Mouse (Mus musculus) neural tube, embryonic 10.5 days (tissue): ENCODE results near the gene Bad.

Source experiments
- DNase-seq: peaks from one replicate; pipeline ENCODE4 v3.0.0-alpha.2; 2017; ENCODE audit warnings: low spot score; ENCODE audit errors: extremely low spot score

Gene Bad

DNA sequence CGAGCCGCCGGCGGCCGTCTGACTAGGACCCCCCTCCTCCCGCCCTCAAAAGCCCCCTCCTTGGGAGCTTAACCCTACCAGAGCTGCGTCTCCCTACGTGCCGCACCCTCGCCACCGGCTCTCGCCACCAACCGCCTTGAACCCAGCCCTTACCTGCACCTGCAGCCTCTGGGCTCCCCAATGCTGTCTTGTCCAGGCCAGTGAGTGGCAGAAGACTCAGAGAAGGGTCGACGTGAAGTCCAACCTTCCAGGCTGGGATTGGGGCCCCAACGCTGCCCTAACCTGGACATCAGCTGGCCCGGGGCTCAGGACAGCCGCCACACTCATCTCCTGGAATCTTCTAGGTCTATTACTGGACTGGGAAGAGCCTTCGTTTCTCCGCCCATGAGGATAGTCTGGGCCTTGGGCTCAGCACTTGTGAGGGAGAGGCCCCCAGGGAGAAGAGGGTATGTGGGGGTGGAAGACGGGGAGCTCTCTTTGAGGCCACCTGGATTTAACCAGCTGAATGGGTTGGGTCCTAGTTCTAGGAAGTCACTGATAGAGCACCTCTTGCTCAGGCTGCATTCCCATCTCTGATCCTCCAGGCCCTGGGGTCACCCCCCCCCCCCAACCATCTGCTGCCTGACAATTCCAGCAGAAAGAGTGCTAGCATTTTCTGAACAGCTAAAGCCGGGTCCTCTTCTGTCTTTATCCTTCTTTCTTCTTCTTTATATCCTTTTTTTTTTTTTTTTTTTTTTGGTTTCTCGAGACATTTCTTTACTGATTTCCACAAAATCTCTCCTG is 7.3 kb upstream of the Bad start, which contains the start of gene Kcnk4:
Kcnk4 (minus strand) TSS at position 321 of the 783 bp plus-strand sequence.
- DNase-seq: peak; percentile 49

DNA sequence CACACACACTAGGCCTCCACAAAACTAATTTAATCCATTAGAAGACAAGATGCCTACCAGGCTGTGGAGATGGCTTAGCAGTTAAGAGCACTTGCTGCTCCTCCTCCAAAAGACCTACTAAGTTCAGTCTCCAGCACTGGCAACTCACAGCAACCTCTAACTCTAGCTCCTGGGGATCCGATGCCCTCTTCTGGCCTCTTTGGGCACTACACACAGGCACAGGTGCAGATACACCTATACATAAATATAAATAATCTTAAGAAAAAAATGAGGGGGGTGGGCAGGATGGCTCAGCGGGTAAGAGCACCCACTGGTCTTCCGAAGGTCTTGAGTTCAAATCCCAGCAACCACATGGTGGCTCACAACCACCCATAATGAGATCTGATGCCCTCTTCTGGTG is 5.4 kb upstream of the Bad start:
- no peak for DNase-seq

DNA sequence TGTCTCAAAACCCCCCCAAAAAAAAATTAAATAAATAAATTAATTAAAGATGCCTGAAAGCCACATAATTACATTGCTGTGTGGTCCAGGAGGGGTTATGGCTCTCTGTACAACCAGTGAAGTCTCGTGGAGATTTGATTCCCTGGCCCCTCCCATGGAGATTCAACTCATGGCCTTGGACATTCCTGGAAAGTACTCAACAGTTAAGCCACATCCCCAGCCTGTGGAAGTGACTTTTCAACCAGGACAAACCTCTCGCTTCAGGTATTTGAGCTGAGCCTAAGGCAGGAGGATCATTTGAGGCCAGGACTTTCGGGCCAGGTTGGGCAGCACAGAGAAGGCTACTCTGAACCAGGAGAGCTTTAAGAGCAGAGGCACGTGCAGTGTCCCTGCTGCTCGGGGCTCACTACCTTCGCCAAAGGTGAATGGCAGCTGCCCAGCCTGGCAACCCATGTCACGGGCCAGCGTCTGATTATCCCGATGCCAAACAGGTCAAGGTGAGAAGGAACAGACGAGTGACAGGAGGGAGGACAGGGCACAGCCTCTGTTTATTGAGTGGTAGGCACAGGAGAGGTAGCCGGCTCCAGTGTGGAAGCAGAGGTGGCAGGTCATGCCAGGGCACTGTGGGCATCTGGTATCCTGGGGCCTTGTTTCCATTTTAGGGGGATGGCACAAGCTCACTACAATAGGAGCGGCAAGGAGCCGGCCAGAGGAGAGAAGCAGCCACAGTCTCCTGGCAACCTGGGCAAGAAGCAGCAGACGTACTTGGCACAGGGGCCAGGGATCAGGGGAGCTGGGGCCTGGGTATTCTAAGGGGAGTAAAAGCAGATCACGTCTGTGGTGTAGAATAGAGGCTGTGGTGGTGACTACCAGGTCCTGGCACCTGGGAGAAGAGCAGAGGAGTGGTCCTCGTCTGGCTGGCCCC is 3.9 kb upstream of the Bad start:
- no peak for DNase-seq

DNA sequence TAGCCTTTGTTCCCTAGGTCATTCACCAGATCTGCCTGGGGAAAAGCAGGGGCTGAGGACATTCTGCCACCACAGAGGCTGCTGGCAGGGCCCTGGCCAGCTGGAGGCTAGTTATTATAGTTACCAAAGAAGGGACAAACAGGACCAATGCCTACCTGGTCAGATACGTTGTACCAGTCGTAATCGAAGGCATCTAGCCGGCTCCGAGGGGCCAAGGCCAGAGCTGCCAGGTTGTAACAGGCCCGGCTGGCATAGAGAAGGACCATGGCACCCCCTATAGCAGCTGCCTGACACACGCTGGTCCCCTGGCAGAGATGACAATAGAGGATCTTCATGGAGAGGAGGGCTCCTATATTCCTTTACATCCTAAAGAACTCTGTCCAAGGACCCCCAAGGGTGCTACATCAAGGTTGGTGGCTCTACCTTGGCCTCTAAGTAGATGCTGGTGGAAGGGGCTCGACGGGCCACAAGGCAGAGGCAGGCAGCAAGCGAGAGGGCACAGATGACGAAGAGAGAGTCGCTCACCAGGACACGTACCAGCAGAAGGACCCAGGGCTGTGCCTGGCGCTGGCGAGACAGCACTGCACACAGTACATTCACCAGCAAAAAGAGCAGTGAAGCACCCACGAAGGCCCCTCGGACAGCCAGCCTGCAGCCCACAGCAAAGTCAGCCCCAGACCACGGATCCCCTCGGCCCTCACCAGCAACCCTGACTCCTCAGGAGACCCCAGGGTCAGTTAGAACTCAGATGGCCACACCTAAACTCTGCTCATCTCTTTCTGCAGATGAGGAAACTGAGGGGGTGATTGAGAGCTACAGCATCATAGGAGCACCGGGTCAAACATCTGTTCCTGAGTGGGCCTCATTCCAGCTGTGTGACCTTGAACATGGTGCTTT is 2.3 kb upstream of the Bad start:
- no peak for DNase-seq

DNA sequence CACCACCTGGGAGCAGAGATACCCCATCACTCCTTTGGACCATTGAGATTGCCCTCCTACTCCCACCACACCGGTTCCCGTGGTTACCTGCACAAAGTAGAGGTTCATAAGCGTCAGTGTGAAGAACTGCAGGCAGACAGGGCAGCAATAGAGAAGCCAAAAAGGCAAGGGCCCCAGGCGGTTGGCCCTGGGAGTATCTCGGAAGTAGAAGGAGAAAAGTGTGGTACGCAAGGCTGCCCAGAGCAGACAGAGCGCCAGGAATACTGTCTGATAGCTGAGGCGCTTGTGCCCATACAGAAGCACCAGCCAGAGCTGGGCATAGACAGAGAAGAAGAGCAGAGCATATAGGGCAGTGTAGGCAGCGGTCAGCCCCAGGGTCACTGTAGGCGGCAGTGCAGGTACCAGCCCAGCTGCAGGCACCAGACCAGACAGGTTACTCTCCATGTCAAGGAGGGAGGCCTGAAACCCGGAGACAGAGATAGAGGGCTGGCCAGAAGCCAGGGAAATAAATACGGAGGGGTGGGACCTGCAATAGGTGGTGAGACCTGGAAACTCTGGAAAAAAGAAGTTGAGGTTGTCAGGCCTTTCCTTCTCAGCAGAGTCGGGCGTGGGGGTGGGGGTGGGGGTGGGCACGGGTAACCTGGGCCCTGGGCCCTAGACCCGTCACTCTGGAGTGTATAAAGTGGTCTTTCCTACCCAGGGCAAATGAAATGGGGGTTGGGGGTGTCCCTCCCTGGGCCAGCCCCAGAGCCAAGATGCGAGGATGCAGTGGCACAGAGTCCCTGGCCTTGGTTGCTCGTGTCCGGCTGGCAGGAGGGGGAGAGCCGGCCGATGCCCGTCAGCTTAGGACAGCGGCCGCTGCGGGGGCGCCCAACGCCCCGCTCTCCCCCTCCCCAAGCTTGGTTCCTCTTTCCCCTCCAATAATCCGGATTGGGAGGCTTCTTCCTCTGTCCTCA is 987 bp upstream of the Bad start:
- DNase-seq: no peak

DNA sequence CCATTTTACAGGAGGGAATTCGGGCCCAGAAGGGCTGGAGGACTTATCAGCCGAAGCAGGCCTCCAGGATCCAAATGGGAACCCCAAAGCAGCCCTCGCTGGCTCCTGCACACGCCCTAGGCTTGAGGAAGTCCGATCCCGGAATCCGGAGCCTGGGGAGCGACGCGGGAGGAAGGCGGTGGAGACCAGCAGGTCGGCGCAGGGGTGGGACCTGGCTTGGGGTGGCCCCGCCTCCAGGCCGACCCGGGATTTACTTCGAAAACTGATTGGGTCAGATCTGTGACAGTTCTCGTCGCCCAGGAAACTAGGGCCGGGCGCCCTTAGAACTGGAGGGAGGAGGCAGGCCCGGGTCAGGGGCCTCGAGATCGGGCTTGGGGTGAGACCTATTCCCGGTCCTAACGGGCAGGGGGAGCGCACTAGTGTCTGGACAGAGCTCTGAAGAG is 609 bp downstream of the Bad start, which contains the start of gene Gpr137:
Gpr137 (minus strand) TSS at position 232 of the 443 bp plus-strand sequence.
- DNase-seq: peak; percentile 90

DNA sequence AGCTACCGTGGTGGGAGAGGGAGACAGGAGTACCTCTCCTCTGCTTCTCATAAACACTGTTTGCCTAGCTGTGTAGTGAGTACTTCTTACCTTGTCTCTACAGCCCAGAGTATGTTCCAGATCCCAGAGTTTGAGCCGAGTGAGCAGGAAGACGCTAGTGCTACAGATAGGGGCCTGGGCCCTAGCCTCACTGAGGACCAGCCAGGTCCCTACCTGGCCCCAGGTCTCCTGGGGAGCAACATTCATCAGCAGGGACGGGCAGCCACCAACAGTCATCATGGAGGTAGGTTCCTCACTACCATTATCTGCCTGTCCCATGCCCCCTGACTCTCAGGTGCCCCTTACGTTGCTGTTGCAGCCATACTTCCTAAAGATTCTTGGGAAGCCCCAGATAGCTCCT is 1.1 kb downstream of the Bad start:
- DNase-seq: no peak

DNA sequence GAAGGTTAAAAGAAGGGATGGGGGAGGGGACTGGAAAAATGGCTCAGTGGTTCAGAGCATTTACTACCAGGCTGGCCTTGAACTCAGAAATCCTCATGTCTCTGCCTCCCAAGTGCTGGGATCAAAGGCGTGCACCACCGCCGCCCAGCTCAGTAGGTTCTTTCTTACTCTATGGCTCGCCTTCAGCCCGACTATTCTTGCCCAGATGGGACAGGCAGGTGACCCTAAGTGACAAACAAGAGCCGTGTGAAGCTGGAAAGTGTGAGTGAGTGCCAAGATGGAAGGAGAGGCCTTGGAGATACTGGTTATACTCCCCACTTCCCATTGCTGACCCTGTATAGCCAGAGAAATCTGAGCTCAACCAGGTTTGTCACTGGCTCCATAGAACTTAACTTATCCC is 2.0 kb downstream of the Bad start:
- no peak for DNase-seq

DNA sequence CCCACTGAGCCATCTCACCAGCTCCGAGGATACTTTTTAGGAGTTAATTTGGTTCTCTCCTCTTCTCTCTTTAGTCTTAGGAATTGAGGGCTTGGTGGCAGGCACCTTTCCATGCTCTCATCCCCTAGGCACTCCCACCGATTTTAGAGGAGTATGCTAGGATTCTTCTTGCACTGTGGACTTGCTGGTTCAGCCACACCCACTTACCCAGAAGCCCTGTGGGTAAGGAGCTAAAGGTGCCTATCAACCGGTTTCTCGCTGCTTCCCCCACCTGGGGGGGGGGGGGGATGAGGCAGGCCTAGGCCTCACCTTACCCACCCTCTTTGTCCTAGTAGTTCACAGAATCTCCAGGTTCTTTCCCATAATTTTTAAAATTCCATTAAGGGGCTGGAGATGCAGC is 6.1 kb downstream of the Bad start:
- no peak for DNase-seq

DNA sequence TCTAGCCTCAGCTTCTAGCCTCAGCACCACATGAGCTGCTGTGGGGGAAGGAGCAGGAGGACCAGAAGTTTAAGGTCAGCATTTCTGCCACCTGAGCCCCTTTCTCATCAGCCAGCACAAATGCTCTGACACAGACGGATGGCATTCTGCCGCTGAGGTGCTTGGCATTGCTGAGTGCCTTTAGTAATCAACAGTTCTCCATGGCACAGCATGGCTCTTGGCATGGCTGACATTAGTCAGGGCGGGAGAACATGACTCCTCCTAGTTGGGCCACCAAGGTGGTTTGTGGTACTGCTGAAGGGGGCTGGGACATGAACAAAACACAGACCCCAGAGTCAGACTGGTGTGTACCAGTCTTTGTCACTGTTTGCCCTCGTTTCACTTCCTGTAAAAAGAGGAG is 6.5 kb downstream of the Bad start:
- DNase-seq: no peak

DNA sequence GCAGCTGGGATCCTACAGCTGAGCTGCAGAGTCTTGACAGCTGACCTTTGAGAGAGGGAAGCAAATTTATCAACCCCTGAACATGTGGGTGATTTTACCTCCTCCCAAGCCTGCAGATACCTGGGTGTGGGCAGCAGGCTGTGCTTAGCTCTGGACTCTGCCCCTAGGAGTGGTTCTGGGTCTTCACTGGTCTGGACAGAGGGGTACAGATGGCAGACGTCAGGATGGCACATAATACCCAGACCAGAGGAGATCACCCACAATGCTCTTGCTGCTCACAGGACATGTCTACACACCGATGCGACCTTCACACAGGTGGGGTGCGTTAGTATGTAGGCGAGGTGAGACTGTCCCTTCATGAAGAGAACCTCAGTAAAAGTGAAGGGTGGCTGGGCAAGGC is 7.9 kb downstream of the Bad start:
- no peak for DNase-seq

DNA sequence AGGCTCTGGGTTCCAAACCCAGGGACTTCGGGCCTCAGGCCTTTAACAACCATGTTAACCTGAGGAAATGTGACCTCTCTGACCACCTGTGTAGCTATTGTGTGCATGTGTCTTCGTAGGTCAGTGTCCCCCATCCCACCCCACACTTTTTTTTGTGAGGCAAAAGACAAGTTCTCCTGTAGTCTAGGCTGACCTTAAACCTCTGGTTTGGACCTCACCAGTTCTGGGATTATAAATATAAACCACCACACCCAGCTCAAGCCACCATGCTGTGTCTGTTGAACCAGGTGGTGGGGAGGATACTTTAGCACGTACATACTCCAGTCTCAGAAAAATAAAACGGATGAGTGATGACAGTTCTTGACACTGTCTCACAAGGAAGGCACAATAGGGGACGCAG is 8.3 kb downstream of the Bad start:
- DNase-seq: no peak

DNA sequence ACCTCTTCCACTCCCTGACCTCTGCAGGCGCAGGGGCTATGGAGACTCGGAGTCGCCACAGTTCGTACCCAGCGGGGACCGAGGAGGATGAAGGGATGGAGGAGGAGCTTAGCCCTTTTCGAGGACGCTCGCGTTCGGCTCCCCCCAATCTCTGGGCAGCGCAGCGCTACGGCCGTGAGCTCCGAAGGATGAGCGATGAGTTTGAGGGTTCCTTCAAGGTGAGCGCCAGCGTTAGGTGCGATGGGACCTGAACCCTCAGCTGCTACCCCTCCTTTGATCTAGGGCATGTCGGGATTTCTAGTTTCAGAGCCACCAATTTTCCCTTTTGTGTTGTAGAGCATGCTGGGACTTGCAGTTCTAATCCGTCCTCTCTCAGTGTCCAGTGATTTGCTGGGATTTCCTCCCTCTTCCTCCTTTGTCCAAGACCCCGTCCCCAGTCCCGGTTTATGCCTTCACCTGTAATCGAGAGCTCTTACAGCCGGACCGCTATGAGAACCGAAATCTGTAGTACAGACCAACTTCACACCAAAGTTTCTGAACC is 9.0 kb downstream of the Bad start:
- DNase-seq: peak; percentile 75

DNA sequence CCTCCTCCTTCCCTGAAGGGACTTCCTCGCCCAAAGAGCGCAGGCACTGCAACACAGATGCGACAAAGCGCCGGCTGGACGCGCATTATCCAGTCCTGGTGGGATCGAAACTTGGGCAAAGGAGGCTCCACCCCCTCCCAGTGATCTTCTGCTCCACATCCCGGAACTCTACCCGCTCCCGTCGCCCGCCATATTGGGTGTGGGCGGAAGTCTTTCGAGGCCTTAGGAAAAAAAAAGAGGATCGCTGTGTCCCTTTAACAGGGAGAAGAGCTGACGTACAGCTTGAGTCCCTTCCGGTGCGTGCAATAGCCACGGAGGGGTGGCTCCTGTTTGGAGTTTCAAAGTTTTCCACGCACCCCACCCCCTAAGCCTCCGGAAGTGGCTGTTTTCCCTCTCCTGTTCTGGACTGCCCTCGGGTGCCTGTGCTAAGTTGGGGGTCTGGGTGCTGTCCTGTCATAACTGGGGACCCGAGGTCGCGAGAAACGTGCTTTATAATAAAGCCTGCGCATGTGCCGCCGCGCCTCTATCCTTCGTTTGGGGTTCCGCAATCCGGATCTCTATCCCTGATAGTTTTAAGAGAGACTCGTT is 9.8 kb downstream of the Bad start:
- DNase-seq: peak; percentile 91

DNA sequence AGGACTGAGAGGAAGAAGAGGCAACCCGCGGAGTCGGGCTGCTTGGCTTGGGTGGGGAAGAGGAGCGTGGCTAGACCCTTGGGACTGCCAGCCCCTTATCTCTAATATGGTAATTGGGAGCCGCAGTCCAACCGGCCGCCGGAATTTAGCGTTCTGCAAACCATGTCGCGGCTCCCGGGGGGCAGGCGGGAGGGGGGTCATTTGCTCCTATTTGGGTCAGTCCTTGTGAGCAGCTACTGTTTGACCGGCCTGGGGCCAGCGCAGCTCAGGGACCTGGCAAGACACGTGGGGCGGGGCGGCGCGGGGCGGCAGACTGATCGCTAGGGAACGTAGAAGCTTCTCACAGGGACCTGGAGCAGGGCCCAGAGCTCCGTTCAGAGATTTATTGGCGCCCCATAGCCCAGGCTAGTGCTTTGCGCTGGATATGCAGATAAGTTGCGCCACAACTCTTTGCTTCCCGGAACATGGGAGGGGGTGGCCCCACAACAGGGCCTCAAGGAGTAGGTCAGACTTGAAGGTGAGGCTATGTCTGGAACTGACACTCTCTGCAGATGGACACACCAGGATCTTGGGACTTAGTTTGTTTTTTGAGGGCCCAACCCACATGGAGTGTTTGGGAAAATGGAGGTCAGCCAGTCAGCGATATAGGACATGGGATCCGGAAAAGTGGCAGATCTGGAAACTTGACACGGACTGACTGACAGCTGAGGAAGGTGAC is 10.5 kb downstream of the Bad start:
- peak; percentile 72 for DNase-seq

DNA sequence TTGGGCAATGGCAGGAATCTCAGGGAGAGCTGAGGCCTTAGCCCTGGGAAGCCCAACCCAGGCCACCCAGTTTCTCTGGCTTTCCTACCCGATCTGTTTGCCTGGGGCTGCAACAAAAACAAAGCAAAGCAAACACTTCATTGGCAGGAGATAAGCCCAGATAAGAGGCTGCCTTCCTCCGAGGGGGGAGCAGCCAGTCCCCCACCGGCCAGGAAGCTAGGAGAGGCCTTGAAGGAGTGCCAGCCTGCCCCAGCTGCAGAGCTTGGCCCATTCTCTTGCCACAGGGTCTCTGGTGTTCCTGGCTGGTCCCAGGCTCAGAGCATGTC is 11.0 kb downstream of the Bad start:
- no peak for DNase-seq

DNA sequence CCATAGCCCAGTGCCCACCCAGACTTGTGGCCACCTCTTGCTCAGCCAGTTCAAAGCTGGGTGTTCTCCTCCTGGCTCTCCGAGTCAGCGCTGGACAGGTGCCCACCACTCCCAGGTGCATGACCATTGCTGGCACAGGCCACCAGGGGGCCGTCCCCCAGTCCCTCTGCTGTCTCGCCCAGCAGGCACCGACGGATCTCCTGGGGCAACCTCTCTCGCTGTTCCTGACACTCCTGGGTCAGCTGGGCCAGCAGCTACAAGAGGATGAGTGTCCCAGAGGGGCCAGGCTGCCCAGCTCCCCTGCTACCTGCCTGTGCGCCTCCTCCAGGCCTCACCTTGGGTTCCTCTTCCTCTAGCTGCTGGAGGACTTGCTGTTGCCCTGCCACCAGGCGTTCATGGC is 12.4 kb downstream of the Bad start:
- DNase-seq: no peak

DNA sequence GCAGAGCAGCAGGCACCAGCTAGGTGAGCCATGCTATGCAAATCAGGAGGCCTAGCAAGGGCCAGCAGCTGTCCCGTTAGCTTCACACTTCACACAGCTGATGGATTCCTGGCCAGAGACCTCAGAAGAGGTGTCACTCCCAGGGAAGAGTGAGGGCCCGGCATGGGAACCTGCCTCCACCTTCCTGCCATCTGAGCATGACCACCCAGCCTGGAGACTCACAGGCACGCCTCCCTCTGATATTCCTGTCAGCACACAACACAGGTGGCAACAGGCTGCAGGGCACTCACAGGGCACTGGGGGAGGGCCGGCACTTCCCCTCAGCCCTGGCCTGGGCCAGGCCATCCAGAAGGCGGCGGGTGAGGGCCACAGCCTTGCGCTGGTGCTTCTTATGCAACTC is 13.8 kb downstream of the Bad start:
- DNase-seq: no peak

DNA sequence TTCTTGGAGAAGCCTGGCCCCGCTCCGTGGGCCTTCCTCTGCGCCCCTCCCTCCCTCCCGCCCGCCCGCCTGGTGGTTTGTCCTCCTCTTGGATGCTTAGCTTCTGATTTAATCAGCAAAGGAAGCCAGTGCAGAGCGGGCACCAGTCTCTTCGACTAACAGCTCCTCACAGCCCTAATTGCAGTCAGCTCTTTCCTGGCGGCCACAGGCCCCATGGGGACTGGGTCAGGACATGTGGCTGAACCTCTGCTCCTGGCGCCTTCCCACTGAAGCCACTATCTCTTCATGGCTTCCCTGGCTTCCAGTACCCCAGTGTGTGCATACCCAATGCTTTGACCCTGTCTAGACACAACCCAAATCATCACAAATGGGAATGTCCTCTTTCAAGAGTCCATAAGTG is 14.8 kb downstream of the Bad start:
- no peak for DNase-seq
